Mouse (Mus musculus): ENCODE data around the gene Suclg2. TPM values are rescaled to one million over a fixed set of nuclear protein-coding genes. Genes with fewer than 3 reads are reported as not detected.

The Suclg2 gene
- total RNA-seq, 1 experiment = 42.9 TPM

DNA sequence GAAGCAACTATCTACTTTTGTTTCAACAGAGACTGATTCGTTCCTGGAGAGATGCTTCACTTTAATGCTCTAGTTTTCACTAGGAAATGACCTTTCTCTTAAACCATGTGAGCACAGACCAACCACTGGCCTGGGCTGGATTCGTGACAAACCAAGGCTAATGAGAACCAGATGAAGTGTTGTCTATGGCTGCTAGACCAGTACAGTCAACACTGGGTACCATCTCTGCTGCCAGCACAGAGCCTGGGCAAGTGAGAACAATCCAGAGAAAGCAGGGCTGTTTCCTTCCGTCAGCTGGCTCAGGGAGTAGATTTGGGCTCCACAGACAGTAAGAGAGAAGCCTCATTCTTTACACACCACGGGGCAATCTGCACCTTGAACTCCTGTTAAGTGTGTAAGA is 143.1 kb downstream of the Suclg2 start:
- H3K36me3 ChIP-seq (ENCODE audit: control insufficient read depth, insufficient read depth, low read length, poor library complexity, severe bottlenecking) = peaks cover 8% of the 10 kb centered on the region
- TF ChIP-seq CHD2 (IDR thresholded peaks at IDR 0.05; ENCODE audit: low read depth, low read length) (no peak), HCFC1 (IDR thresholded peaks at IDR 0.05; ENCODE audit: borderline replicate concordance, insufficient read depth, low read length) (no peak)
- peaks cover 0 to 2% of the 10 kb centered on the region in 2 experiments; a peak in 1 of 4 replicates for H3K4me1 ChIP-seq (ENCODE audit: control insufficient read depth in 2 of 2, insufficient read depth in 2 of 2, low read length in 2 of 2, poor library complexity in 1 of 2)
- H3K9ac ChIP-seq (ENCODE audit: insufficient read depth, low read depth, low read length, poor library complexity, severe bottlenecking) = no peak overlapping the region
- H3K4me3 ChIP-seq (ENCODE audit: insufficient read depth in 1 of 2, low read depth in 1 of 2, low read length in 2 of 2, poor library complexity in 1 of 2, severe bottlenecking in 1 of 2) = no peak overlapping the region
- DNase-seq (ENCODE audit: low read depth, low spot score) = no peak
- in situ Hi-C loops (cut with MboI; ENCODE audit: low sequenced_read_pairs in 2 of 2, unreplicated experiment in 2 of 2) = no loop called here
- H3K9me3 ChIP-seq (ENCODE audit: control insufficient read depth, insufficient read depth, low read depth, low read length) = no peaks in the 10 kb centered on the region
- no peak overlapping the region for H3K27ac ChIP-seq (ENCODE audit: insufficient read depth, low read depth, low read length, poor library complexity, severe bottlenecking)

DNA sequence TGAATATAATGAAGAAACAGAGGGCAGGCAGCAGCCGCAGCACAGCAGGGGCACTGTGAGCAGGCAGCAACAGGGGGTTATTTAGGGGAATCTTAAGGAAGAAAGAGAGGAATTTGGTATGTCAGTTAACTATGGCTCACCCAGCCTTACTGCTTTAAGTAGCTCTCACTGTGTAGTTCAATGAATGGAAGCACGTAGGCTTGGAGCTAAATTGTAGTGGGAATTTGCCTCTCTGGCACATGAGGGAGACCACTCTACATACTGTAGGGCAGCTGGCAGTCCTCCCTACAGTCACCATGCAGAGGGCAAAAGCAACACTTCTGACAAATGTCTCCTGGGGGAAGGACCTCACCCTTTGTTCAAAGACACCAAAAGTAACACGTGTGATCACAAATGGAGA is 143.7 kb downstream of the Suclg2 start:
- Histone ChIP-seq H3K36me3 (ENCODE audit: control insufficient read depth, insufficient read depth, low read length, poor library complexity, severe bottlenecking) (peaks cover 8% of the 10 kb centered on the region), H3K4me3 (ENCODE audit: insufficient read depth in 1 of 2, low read depth in 1 of 2, low read length in 2 of 2, poor library complexity in 1 of 2, severe bottlenecking in 1 of 2) (no peak overlapping the region), H3K9ac (ENCODE audit: insufficient read depth, low read depth, low read length, poor library complexity, severe bottlenecking) (no peak overlapping the region), H3K4me1 (ENCODE audit: control insufficient read depth in 2 of 2, insufficient read depth in 2 of 2, low read length in 2 of 2, poor library complexity in 1 of 2) (peaks cover 0 to 2% of the 10 kb centered on the region in 2 experiments; a peak in 1 of 4 replicates), H3K9me3 (ENCODE audit: control insufficient read depth, insufficient read depth, low read depth, low read length) (no peaks in the 10 kb centered on the region), H3K27ac (ENCODE audit: insufficient read depth, low read depth, low read length, poor library complexity, severe bottlenecking) (no peak overlapping the region)
- DNase-seq (ENCODE audit: low read depth, low spot score) = no peak
- TF ChIP-seq ZNF384 (IDR thresholded peaks at IDR 0.05; ENCODE audit: low read depth, low read length) = no peak
- TF ChIP-seq CHD2 (IDR thresholded peaks at IDR 0.05; ENCODE audit: low read depth, low read length) = no peak
- no peak for TF ChIP-seq MAFK (IDR thresholded peaks at IDR 0.05; ENCODE audit: insufficient read depth, low read depth, low read length)
- no peak for TF ChIP-seq HCFC1 (IDR thresholded peaks at IDR 0.05; ENCODE audit: borderline replicate concordance, insufficient read depth, low read length)
- TF ChIP-seq ZC3H11A (IDR thresholded peaks at IDR 0.05; ENCODE audit: borderline replicate concordance, low read depth, low read length) = no peak
- in situ Hi-C loops (cut with MboI; ENCODE audit: low sequenced_read_pairs in 2 of 2, unreplicated experiment in 2 of 2) = no loop called here

DNA sequence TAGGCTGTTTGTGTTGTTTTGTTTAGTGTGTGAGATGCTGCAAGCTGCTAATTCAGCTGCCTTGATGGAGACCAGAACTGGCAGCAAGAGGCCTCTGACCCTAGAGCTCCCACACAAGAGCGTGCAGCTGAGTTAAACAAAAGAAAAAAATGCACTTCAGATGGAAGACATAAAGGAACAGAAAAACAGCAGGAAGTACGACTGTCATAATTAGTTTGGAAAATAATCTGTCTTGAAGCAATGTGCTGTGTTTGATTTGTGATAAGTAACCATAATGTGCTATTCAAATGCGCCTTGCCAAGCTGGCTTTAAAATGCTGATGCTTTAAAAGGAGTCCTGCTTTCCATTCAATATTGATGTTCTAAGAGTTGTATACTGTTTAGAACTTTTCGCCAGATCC is 144.2 kb downstream of the Suclg2 start:
- Histone ChIP-seq H3K4me3 (ENCODE audit: insufficient read depth in 1 of 2, low read depth in 1 of 2, low read length in 2 of 2, poor library complexity in 1 of 2, severe bottlenecking in 1 of 2) (no peak overlapping the region), H3K36me3 (ENCODE audit: control insufficient read depth, insufficient read depth, low read length, poor library complexity, severe bottlenecking) (peaks cover 8% of the 10 kb centered on the region), H3K9me3 (ENCODE audit: control insufficient read depth, insufficient read depth, low read depth, low read length) (no peaks in the 10 kb centered on the region), H3K27ac (ENCODE audit: insufficient read depth, low read depth, low read length, poor library complexity, severe bottlenecking) (no peak overlapping the region), H3K9ac (ENCODE audit: insufficient read depth, low read depth, low read length, poor library complexity, severe bottlenecking) (no peak overlapping the region), H3K4me1 (ENCODE audit: control insufficient read depth in 2 of 2, insufficient read depth in 2 of 2, low read length in 2 of 2, poor library complexity in 1 of 2) (peaks cover 0 to 2% of the 10 kb centered on the region in 2 experiments; a peak in 1 of 4 replicates)
- in situ Hi-C loops (cut with MboI; ENCODE audit: low sequenced_read_pairs in 2 of 2, unreplicated experiment in 2 of 2) = no loop called here
- DNase-seq (ENCODE audit: low read depth, low spot score) = no peak
- TF ChIP-seq MAFK (IDR thresholded peaks at IDR 0.05; ENCODE audit: insufficient read depth, low read depth, low read length) = no peak
- TF ChIP-seq ZNF384 (IDR thresholded peaks at IDR 0.05; ENCODE audit: low read depth, low read length) = no peak
- no peak for TF ChIP-seq ZC3H11A (IDR thresholded peaks at IDR 0.05; ENCODE audit: borderline replicate concordance, low read depth, low read length)
- no peak for TF ChIP-seq CHD2 (IDR thresholded peaks at IDR 0.05; ENCODE audit: low read depth, low read length)
- TF ChIP-seq HCFC1 (IDR thresholded peaks at IDR 0.05; ENCODE audit: borderline replicate concordance, insufficient read depth, low read length) = no peak

DNA sequence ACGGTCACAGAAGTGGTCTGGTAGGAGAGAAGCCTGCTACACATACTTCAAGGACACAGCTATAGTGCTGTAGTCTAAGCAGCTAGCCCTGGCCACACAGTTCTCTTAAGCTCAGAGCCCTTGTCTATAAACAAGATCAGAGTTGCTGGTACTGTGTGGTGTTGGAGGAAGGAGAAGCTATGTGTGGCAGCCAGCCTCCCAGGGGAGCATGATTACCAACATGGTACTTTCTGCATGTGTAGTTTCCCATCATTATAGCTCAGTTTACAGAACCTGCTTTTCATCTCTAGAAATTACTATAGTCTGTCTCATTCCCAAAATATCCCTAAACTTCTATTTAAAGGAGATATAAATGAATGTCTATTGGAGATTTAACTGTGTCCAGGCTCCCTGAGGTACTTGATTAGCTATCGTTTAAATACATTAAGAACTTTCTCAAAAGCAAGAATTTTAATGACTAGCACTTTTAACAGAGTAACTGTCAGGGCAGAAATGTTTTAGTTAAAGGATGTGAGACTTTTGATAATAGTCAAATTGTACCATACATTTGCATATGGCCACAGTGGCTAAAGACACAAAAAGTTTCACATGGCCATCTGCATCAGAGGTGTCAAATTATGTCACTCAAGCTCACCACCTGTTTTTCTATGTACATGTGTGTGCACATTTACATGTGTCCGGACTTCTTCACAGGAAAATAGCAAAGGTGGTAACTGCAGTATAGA is 145.4 kb downstream of the Suclg2 start:
- in situ Hi-C loops (cut with MboI; ENCODE audit: low sequenced_read_pairs in 2 of 2, unreplicated experiment in 2 of 2) = no loop called here
- no peak for DNase-seq (ENCODE audit: low read depth, low spot score)
- no peaks in the 10 kb centered on the region for H3K9me3 ChIP-seq (ENCODE audit: control insufficient read depth, insufficient read depth, low read depth, low read length)
- no peak overlapping the region for H3K9ac ChIP-seq (ENCODE audit: insufficient read depth, low read depth, low read length, poor library complexity, severe bottlenecking)
- H3K4me3 ChIP-seq (ENCODE audit: insufficient read depth in 1 of 2, low read depth in 1 of 2, low read length in 2 of 2, poor library complexity in 1 of 2, severe bottlenecking in 1 of 2) = no peak overlapping the region
- TF ChIP-seq CHD2 (IDR thresholded peaks at IDR 0.05; ENCODE audit: low read depth, low read length) = no peak
- TF ChIP-seq MAFK (IDR thresholded peaks at IDR 0.05; ENCODE audit: insufficient read depth, low read depth, low read length) = no peak
- TF ChIP-seq ZNF384 (IDR thresholded peaks at IDR 0.05; ENCODE audit: low read depth, low read length) = no peak
- TF ChIP-seq HCFC1 (IDR thresholded peaks at IDR 0.05; ENCODE audit: borderline replicate concordance, insufficient read depth, low read length) = no peak
- no peak for TF ChIP-seq ZC3H11A (IDR thresholded peaks at IDR 0.05; ENCODE audit: borderline replicate concordance, low read depth, low read length)
- H3K27ac ChIP-seq (ENCODE audit: insufficient read depth, low read depth, low read length, poor library complexity, severe bottlenecking) = no peak overlapping the region
- peaks cover 8% of the 10 kb centered on the region for H3K36me3 ChIP-seq (ENCODE audit: control insufficient read depth, insufficient read depth, low read length, poor library complexity, severe bottlenecking)
- peaks cover 0 to 2% of the 10 kb centered on the region in 2 experiments; a peak in 1 of 4 replicates for H3K4me1 ChIP-seq (ENCODE audit: control insufficient read depth in 2 of 2, insufficient read depth in 2 of 2, low read length in 2 of 2, poor library complexity in 1 of 2)

Measured in ES-E14 (cell line).